30 mouse cellular contexts compared by ENCODE assay signal in the genomic region with DNA sequence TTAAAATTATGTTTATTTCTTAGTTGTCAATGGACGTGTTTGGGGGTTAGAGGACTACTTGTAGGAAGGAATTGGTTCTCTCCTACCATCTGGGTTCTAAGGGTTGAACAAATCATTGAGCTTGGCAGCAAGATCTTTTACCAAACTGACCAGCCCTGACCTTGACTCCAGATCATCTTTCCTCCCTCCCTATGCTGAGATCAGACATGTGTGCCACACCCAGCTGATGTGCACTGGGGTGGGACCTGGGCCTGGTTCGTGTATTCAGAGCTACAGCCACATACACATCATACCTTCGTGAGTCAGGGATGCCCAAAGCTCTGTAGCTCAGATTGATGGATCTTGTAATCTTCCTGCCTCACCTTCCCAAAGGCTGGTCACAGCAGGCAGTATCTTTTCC. TPM values are rescaled to one million over a fixed set of nuclear protein-coding genes. Genes with fewer than 3 reads are reported as not detected.
A peak's percentile ranks its signal among the peaks of the same experiment; 100 is the strongest.
DNase-seq lines count a peak whose midpoint lies in the region; ATAC-seq lines count a peak whose summit lies in the region.
"Had no signal": no experiment of that assay in that cellular context is flagged by ENCODE, and none has a peak within 500 bp of the region (broad histone marks: within the 10 kb centered on the region; RNA-seq: fewer than 3 reads in every experiment).

No protein-coding gene starts in this region.

- no peak overlapping the region for H3K4me2 ChIP-seq in limb, embryonic 13.5 days (replicated peaks)
- H3K4me2 ChIP-seq: forebrain, embryonic 13.5 days; heart, embryonic 12.5 days; kidney, embryonic 15.5 days; liver, embryonic 12.5 days; midbrain, embryonic 15.5 days; neural tube, embryonic 13.5 days had no signal

- H3K4me1 ChIP-seq in limb, embryonic 13.5 days, result no peaks in the 10 kb centered on the region
- H3K4me1 ChIP-seq in limb, embryonic 10.5 days, result no peaks in the 10 kb centered on the region
- H3K4me1 ChIP-seq: forebrain, embryonic 13.5 days; midbrain, embryonic 15.5 days; neural tube, embryonic 13.5 days had no signal

- no peaks in the 10 kb centered on the region for H3K36me3 ChIP-seq in limb, embryonic 13.5 days
- no peaks in the 10 kb centered on the region for H3K36me3 ChIP-seq in limb, embryonic 10.5 days
- H3K36me3 ChIP-seq: heart, embryonic 12.5 days; kidney, embryonic 15.5 days; liver, embryonic 12.5 days; midbrain, embryonic 15.5 days; neural tube, embryonic 13.5 days had no signal

- no peak overlapping the region for H3K4me3 ChIP-seq in limb, embryonic 13.5 days
- no peak overlapping the region for H3K4me3 ChIP-seq in limb, embryonic 10.5 days
- H3K4me3 ChIP-seq: forebrain, embryonic 13.5 days; heart, embryonic 12.5 days; kidney, embryonic 15.5 days; liver, embryonic 12.5 days; midbrain, embryonic 15.5 days; neural tube, embryonic 13.5 days had no signal

- H3K9ac ChIP-seq in limb, embryonic 13.5 days, result 0 out of 2 replicates have a peak overlapping the region, but pooled peaks have one; percentile 31
- H3K9ac ChIP-seq: forebrain, embryonic 13.5 days; heart, embryonic 12.5 days; kidney, embryonic 15.5 days; midbrain, embryonic 15.5 days; neural tube, embryonic 13.5 days had no signal

- ATAC-seq in limb, embryonic 13.5 days (ENCODE audit: low FRiP score, low read depth), result no peak
- no peak for ATAC-seq in cerebellum, adult (ENCODE audit: insufficient number of reproducible peaks, low FRiP score, low TSS enrichment)
- ATAC-seq: forebrain, embryonic 13.5 days; hindbrain, postnatal 0 days; liver, embryonic 12.5 days; midbrain, embryonic 15.5 days had no signal

- 66% methylated on average over 3 of the region's 3 CpGs for WGBS in limb, embryonic 13.5 days
- WGBS in limb, embryonic 10.5 days, result 82% methylated on average over 3 of the region's 3 CpGs

- no peak overlapping the region for H3K27ac ChIP-seq in limb, embryonic 13.5 days
- no peak overlapping the region for H3K27ac ChIP-seq in limb, embryonic 10.5 days
- H3K27ac ChIP-seq: forebrain, embryonic 13.5 days; hindbrain, postnatal 0 days; kidney, embryonic 15.5 days; liver, embryonic 12.5 days; macrophage; midbrain, embryonic 15.5 days; neural tube, embryonic 13.5 days had no signal

- DNase-seq in adrenal gland, adult 2 months, result peak; percentile 38
- no peak for DNase-seq in adrenal gland, adult 8-10 months
- no peak for DNase-seq in limb, embryonic 10.5 days (ENCODE audit: low spot score)
- DNase-seq in A20 (ENCODE audit: low read depth, low spot score) (peak; percentile 65), R1 (ENCODE audit: low read depth, low spot score) (peak; percentile 82)
- DNase-seq in neural tube, embryonic 10.5 days (ENCODE audit: extremely low spot score, low spot score), result no peak
- DNase-seq: cerebellum, adult 8-10 months had no signal

- no peaks in the 10 kb centered on the region for H3K27me3 ChIP-seq in limb, embryonic 13.5 days
- no peaks in the 10 kb centered on the region for H3K27me3 ChIP-seq in limb, embryonic 10.5 days (ENCODE audit: low read depth, poor library complexity, severe bottlenecking)
- H3K27me3 ChIP-seq: forebrain, embryonic 13.5 days; heart, embryonic 12.5 days; kidney, embryonic 15.5 days; liver, embryonic 12.5 days; midbrain, embryonic 15.5 days; neural tube, embryonic 13.5 days had no signal

- H3K9me3 ChIP-seq in limb, embryonic 13.5 days, result no peaks in the 10 kb centered on the region
- H3K9me3 ChIP-seq in limb, embryonic 10.5 days (replicated peaks), result no peaks in the 10 kb centered on the region
- H3K9me3 ChIP-seq: kidney, embryonic 15.5 days; liver, embryonic 12.5 days; midbrain, embryonic 15.5 days; neural tube, embryonic 13.5 days had no signal

RNA-seq across cellular contexts. Expression of gene Ap1m1, which starts 31.9 kb away (rescaled TPM):
- total RNA-seq in adrenal gland, adult 2 months (2021), result 10 to 100 TPM; 66.3 to 67.8 TPM
- polyA plus RNA-seq in adrenal gland, adult 2 months (2012; rRNA removed), result 62.1 and 75.1 TPM in 2 replicates
- 10 to 100 TPM; 51.1 to 67.6 (median 57.4) TPM for total RNA-seq in adrenal gland, adult 8-10 months (2022)
- polyA plus RNA-seq in limb, embryonic 13.5 days (2015; fragmentation: Nextera tagmentation; extraction: Ambion mirVana), result 127 and 132 TPM in 2 replicates
- polyA plus RNA-seq in limb, embryonic 10.5 days (2016; fragmentation: Nextera tagmentation; extraction: Ambion mirVana), result 132 and 144 TPM in 2 replicates

RNA-seq across cellular contexts. Expression of gene Gm10282, which starts 33.4 kb away (rescaled TPM):
- total RNA-seq in adrenal gland, adult 2 months (2021), result 10 to 100 TPM in 1 of 2 experiments, 1 to 10 TPM in 1; 6.4 to 17.1 TPM
- 0.10 and 0.33 TPM in 2 replicates for polyA plus RNA-seq in adrenal gland, adult 2 months (2012; rRNA removed)
- total RNA-seq in adrenal gland, adult 8-10 months (2022), result 1 to 10 TPM; 4.5 to 9.5 (median 7.9) TPM
- 31.7 TPM in 2 replicates for polyA plus RNA-seq in limb, embryonic 13.5 days (2015; fragmentation: Nextera tagmentation; extraction: Ambion mirVana)
- polyA plus RNA-seq in limb, embryonic 10.5 days (2016; fragmentation: Nextera tagmentation; extraction: Ambion mirVana), result 25.6 and 29.2 TPM in 2 replicates

RNA-seq across cellular contexts. Expression of gene Klf2, which starts 47.1 kb away (rescaled TPM):
- 10 to 100 TPM; 34.4 to 53.0 TPM for total RNA-seq in adrenal gland, adult 2 months (2021)
- 94.5 and 128 TPM in 2 replicates for polyA plus RNA-seq in adrenal gland, adult 2 months (2012; rRNA removed)
- 10 to 100 TPM; 30.7 to 44.2 (median 36.5) TPM for total RNA-seq in adrenal gland, adult 8-10 months (2022)
- 7.9 and 8.9 TPM in 2 replicates for polyA plus RNA-seq in limb, embryonic 13.5 days (2015; fragmentation: Nextera tagmentation; extraction: Ambion mirVana)
- 3.1 and 3.6 TPM in 2 replicates for polyA plus RNA-seq in limb, embryonic 10.5 days (2016; fragmentation: Nextera tagmentation; extraction: Ambion mirVana)

RNA-seq across cellular contexts. Expression of gene Fam32a, which starts 52.2 kb away (rescaled TPM):
- 10 to 100 TPM; 58.6 to 63.8 TPM for total RNA-seq in adrenal gland, adult 2 months (2021)
- 21.0 and 23.3 TPM in 2 replicates for polyA plus RNA-seq in adrenal gland, adult 2 months (2012; rRNA removed)
- total RNA-seq in adrenal gland, adult 8-10 months (2022), result 10 to 100 TPM; 57.8 to 69.3 (median 65.2) TPM
- 70.5 and 70.6 TPM in 2 replicates for polyA plus RNA-seq in limb, embryonic 13.5 days (2015; fragmentation: Nextera tagmentation; extraction: Ambion mirVana)
- 69.3 and 70.4 TPM in 2 replicates for polyA plus RNA-seq in limb, embryonic 10.5 days (2016; fragmentation: Nextera tagmentation; extraction: Ambion mirVana)

RNA-seq across cellular contexts. Expression of gene Gm11034, which starts 58.3 kb away (rescaled TPM):
- total RNA-seq in adrenal gland, adult 2 months (2021), result not detected
- not detected in 2 replicates for polyA plus RNA-seq in adrenal gland, adult 2 months (2012; rRNA removed)
- total RNA-seq in adrenal gland, adult 8-10 months (2022), result not detected
- not detected in 2 replicates for polyA plus RNA-seq in limb, embryonic 13.5 days (2015; fragmentation: Nextera tagmentation; extraction: Ambion mirVana)
- not detected in 2 replicates for polyA plus RNA-seq in limb, embryonic 10.5 days (2016; fragmentation: Nextera tagmentation; extraction: Ambion mirVana)
- total RNA-seq: adrenal gland, postnatal 4 days; gastrocnemius, adult 18-20 months; heart, postnatal 10 days; hindbrain, postnatal 0 days; left cerebral cortex, adult 8-10 months had no signal
- polyA plus RNA-seq: CD4-positive, CD25-positive, alpha-beta regulatory T cell, adult 4 months; embryonic facial prominence, embryonic 14.5 days; forebrain, embryonic 13.5 days; gonadal fat pad, adult 2 months; heart, embryonic 12.5 days; hindbrain, embryonic 11.5 days; hindbrain, postnatal 0 days; intestine, embryonic 16.5 days; kidney, embryonic 15.5 days; large intestine, adult 2 months; limb, embryonic 11.5 days; liver, embryonic 12.5 days; lung, adult 2 months; macrophage; midbrain, embryonic 15.5 days; neural tube, embryonic 13.5 days; thymus, postnatal 0 days had no signal

Comparison
In these comparisons a context has a peak if more than half of its experiments do, and no peak if none do; other contexts are left out.
1. DNase-seq: peak in adrenal gland, adult 2 months (single experiment), A20 (single experiment) and R1 (single experiment); none in adrenal gland, adult 8-10 months (single experiment), limb, embryonic 10.5 days (single experiment) and neural tube, embryonic 10.5 days (single experiment).
2. RNA of gene Gm10282, which starts 33.4 kb away (polyA plus RNA-seq): 31.7 TPM in limb, embryonic 13.5 days and 25.6 to 29.2 TPM in limb, embryonic 10.5 days; 0.10 to 0.33 TPM in adrenal gland, adult 2 months; every median in the first group is over 10 times any median in the second.